ENCODE assay signal across 8 mouse cellular contexts in the genomic region with DNA sequence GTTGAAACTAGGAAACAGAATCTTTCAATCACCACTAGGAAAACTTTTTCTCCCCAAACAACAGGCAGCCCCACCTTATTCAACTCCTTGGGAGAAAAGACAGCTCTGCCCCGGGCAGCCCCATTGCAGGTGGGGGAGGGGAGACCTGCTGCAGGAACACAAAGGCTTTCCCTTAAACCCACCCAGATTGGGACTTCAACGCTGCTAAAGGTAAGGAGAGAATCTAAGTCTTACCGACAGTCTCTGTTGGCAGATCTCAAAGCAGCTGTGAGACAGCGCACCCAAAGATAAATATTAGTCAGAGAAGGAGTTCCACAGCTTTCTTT. TPM values are rescaled to one million over a fixed set of nuclear protein-coding genes. Genes with fewer than 3 reads are reported as not detected.
A peak's percentile ranks its signal among the peaks of the same experiment; 100 is the strongest.
DNase-seq lines count a peak whose midpoint lies in the region; ATAC-seq lines count a peak whose summit lies in the region.

No protein-coding gene starts in this region.

- no peaks in the 10 kb centered on the region for H3K9me3 ChIP-seq in heart, embryonic 16.5 days (replicated peaks; ENCODE audit: control insufficient read depth, low read length)
- no peaks in the 10 kb centered on the region for H3K9me3 ChIP-seq in forebrain, embryonic 11.5 days (ENCODE audit: control insufficient read depth, low read length)
- no peaks in the 10 kb centered on the region for H3K9me3 ChIP-seq in liver, embryonic 11.5 days (ENCODE audit: control insufficient read depth, low read length)

- peak overlapping the region; percentile 52 for H3K4me2 ChIP-seq in heart, embryonic 16.5 days (ENCODE audit: low read depth, low read length)
- H3K4me2 ChIP-seq in forebrain, embryonic 11.5 days (ENCODE audit: low read depth, low read length, severe bottlenecking) = peak overlapping the region; percentile 47
- peak overlapping the region; percentile 32 for H3K4me2 ChIP-seq in liver, embryonic 11.5 days

- H3K4me1 ChIP-seq in heart, embryonic 16.5 days (ENCODE audit: control insufficient read depth, insufficient read depth, low read length) = no peaks in the 10 kb centered on the region
- 0 out of 2 replicates have a peak, but pooled peaks cover 2% of the 10 kb centered on the region for H3K4me1 ChIP-seq in forebrain, embryonic 11.5 days (replicated peaks; ENCODE audit: control insufficient read depth, insufficient read depth, low read length)
- H3K4me1 ChIP-seq in liver, embryonic 11.5 days (replicated peaks; ENCODE audit: control insufficient read depth, insufficient read depth, low read length) = no peaks in the 10 kb centered on the region

- H3K9ac ChIP-seq in heart, embryonic 16.5 days (ENCODE audit: low read length) = peak overlapping the region; percentile 26; the same call in 1 of the 2 replicates
- H3K9ac ChIP-seq in forebrain, embryonic 11.5 days (ENCODE audit: low read length) = peak overlapping the region; percentile 35
- no peak overlapping the region; the same call in 1 of the 2 replicates for H3K9ac ChIP-seq in liver, embryonic 11.5 days (ENCODE audit: low read depth, low read length)

- intact Hi-C loops in heart, postnatal 25 days (cut with DNase I) = no loop called here

- ATAC-seq in heart, embryonic 16.5 days (replicated peaks; ENCODE audit: extremely low read depth, insufficient read depth, low FRiP score) = 0 out of 2 replicates have a peak, but pooled peaks have one; percentile 37
- peak; percentile 23 for ATAC-seq in CD4-positive, CD25-positive, alpha-beta regulatory T cell, adult 4 months
- ATAC-seq in forebrain, embryonic 11.5 days (replicated peaks; ENCODE audit: low FRiP score) = peak; percentile 89
- peak; percentile 45; the same call in 1 of the 2 replicates for ATAC-seq in liver, embryonic 11.5 days (replicated peaks; ENCODE audit: low FRiP score)

- no peak overlapping the region for H3K27ac ChIP-seq in heart, embryonic 16.5 days (ENCODE audit: low read length)
- no peak overlapping the region for H3K27ac ChIP-seq in forebrain, embryonic 11.5 days (ENCODE audit: low read depth, low read length)
- no peak overlapping the region for H3K27ac ChIP-seq in liver, embryonic 11.5 days (ENCODE audit: low read depth, low read length)

- DNase-seq in heart, postnatal 25 days (ENCODE audit: low spot score) = no peak
- peak; percentile 81 for DNase-seq in forebrain, embryonic 11.5 days (ENCODE audit: low spot score)
- peak; percentile 49 for DNase-seq in liver, embryonic 11.5 days (ENCODE audit: low spot score)
- DNase-seq in frontal cortex, postnatal 10 days (ENCODE audit: low spot score in 2 of 2) = no peak
- DNase-seq in spleen, postnatal 36 days (ENCODE audit: low spot score in 2 of 2) = no peak
- DNase-seq in urinary bladder, postnatal 25 days (ENCODE audit: low spot score) = no peak

- WGBS in heart, embryonic 16.5 days = 18% methylated on average over 4 of the region's 4 CpGs
- 9% methylated on average over 4 of the region's 4 CpGs for WGBS in forebrain, embryonic 11.5 days
- 18% methylated on average over 4 of the region's 4 CpGs for WGBS in liver, embryonic 11.5 days

- no peaks in the 10 kb centered on the region for H3K36me3 ChIP-seq in heart, embryonic 16.5 days (ENCODE audit: control insufficient read depth, insufficient read depth)
- H3K36me3 ChIP-seq in forebrain, embryonic 11.5 days (ENCODE audit: control insufficient read depth, insufficient read depth, low read length) = no peaks in the 10 kb centered on the region
- no peaks in the 10 kb centered on the region for H3K36me3 ChIP-seq in liver, embryonic 11.5 days (ENCODE audit: control insufficient read depth, insufficient read depth, low read length)

- H3K4me3 ChIP-seq in heart, embryonic 16.5 days (ENCODE audit: low read length) = peak overlapping the region; percentile 18
- 0 out of 2 replicates have a peak overlapping the region, but pooled peaks have one; percentile 3 for H3K4me3 ChIP-seq in forebrain, embryonic 11.5 days (ENCODE audit: low read depth, low read length)
- H3K4me3 ChIP-seq in liver, embryonic 11.5 days (ENCODE audit: low read depth, low read length) = no peak overlapping the region

- H3K27me3 ChIP-seq in heart, embryonic 16.5 days (ENCODE audit: control insufficient read depth, insufficient read depth, low read length) = no peaks in the 10 kb centered on the region
- H3K27me3 ChIP-seq in forebrain, embryonic 11.5 days (ENCODE audit: control insufficient read depth, insufficient read depth, low read length) = no peaks in the 10 kb centered on the region
- H3K27me3 ChIP-seq in liver, embryonic 11.5 days (replicated peaks; ENCODE audit: control insufficient read depth, insufficient read depth, low read length) = no peaks in the 10 kb centered on the region

RNA-seq across cellular contexts. Expression of gene Gm26661, which starts 41.7 kb away (rescaled TPM):
- polyA plus RNA-seq in heart, embryonic 16.5 days (2015; fragmentation: Nextera tagmentation; extraction: Ambion mirVana) = not detected in 2 replicates
- not detected for total RNA-seq in heart, postnatal 25 days (2021)
- polyA plus RNA-seq in CD4-positive, CD25-positive, alpha-beta regulatory T cell, adult 4 months (2017; shearing (Covaris generic)) = not detected
- not detected in 2 replicates for polyA plus RNA-seq in forebrain, embryonic 11.5 days (2014; fragmentation: Nextera tagmentation; extraction: Ambion mirVana)
- not detected in 2 replicates for polyA plus RNA-seq in liver, embryonic 11.5 days (2014; fragmentation: Nextera tagmentation; extraction: Ambion mirVana)

Comparison
In these comparisons a context has a peak if more than half of its experiments do, and no peak if none do; other contexts are left out.
1. ATAC-seq: peak in every context shown above with its lines; median percentile 89 in forebrain, embryonic 11.5 days; 45 in liver, embryonic 11.5 days; 37 in heart, embryonic 16.5 days; 23 in CD4-positive, CD25-positive, alpha-beta regulatory T cell, adult 4 months.
2. DNase-seq: peak in forebrain, embryonic 11.5 days (single experiment) and liver, embryonic 11.5 days (single experiment); none in heart, postnatal 25 days (single experiment), frontal cortex, postnatal 10 days (0 of 2), spleen, postnatal 36 days (0 of 2) and urinary bladder, postnatal 25 days (single experiment).
3. Peak in every context shown above with its lines, with median percentiles within 50 percentile points of each other: H3K4me2 ChIP-seq.